Mouse (Mus musculus): ENCODE results near the gene Rpa2.
A peak's percentile ranks its signal among the peaks of the same experiment; 100 is the strongest.
"Not testable (repeated sequence)": the region's sequence is repeated elsewhere in the genome, so short reads cannot be mapped to it uniquely, and the experiment has no call there.

Rpa2 gene

GRCm38 (mm10) chr4:132762602-132763001 lies 5.5 kb upstream of the Rpa2 start:
- DNase-seq (ENCODE audit: low read depth, low spot score) = no peak

DNA sequence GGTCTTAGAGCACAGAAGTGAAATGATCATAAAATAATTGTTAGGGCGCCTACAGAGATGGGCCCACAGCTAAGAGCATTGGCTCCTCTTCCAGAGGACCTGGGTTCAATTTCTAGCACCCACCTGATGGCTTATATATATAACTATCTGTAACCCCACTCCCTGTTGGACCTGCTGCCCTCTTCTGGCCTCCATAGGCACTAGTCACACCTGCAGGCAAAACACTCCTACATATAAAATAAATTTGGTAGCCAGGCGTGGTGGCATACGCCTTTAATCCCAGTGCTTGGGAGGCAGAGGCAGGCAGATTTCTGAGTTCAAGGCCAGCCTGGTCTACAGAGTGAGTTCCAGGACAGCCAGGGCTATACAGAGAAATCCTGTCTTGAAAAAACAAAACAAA lies 5.0 kb upstream of the Rpa2 start:
- DNase-seq (ENCODE audit: low read depth, low spot score) = not testable (repeated sequence)

DNA sequence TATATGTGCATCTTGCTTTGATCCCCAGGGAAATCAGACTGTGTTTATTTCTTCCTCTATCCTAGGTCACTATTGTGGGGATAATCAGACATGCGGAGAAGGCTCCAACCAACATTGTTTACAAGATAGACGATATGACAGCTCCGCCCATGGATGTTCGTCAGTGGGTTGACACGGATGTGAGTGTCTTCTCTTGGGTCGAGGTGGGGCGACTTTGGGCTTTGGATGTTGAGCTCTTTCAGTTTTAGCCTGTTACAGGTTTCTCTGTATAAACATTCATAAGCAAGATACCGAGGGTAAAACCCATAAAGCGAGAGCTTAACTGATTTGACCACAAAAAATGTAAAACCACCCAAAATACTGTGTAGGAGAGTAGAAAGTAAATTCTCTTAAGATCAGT lies 3.6 kb downstream of the Rpa2 start:
- DNase-seq (ENCODE audit: low read depth, low spot score) = no peak

GRCm38 (mm10) chr4:132774905-132775304 lies 6.8 kb downstream of the Rpa2 start:
- no peak for DNase-seq (ENCODE audit: low read depth, low spot score)

DNA sequence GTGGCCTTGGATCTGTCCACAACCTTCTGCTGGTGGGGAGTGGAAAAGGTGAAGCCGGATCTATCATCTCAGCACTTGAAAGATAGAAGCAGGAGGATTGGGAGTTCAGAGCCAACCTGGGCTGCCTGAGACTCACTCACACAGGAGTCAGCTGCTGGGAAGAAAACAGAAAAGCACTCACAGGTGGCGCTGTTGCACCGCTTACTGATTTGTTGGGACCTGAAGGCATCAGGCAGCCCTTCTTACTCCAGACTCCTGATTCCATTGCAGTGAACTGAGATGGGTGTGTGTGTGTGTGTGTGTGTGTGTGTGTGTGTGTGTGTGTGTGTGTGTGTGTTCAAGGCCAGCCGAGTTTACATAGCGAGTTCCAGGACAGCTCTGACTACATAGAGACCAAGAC lies 8.6 kb downstream of the Rpa2 start:
- DNase-seq (ENCODE audit: low read depth, low spot score) = peak; percentile 76

- peak; percentile 89 for DNase-seq (ENCODE audit: low read depth, low spot score)
Observed at GRCm38 (mm10) chr4:132778562-132779201, 10.6 kb downstream of the Rpa2 start.

DNA sequence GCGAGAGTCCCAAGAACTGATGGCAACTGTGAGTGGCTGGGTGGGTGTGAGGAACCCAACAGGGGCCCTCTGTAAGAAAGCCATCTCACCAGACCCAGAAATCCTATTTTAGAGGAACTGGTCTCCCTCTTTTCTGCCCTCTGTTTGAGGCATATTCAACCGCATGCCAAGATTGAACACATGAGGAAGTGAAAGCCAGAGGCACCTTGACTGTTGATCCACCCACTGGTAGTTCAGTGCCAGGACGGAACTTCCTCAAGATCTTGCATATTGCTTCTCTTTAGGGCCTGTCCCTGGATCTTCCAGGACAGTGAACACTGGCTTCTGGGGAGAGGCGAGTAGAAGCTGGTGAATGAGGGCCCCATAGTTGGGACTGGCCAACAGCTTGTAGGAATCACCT lies 12.2 kb downstream of the Rpa2 start:
- peak; percentile 78 for DNase-seq (ENCODE audit: low read depth, low spot score)

DNA sequence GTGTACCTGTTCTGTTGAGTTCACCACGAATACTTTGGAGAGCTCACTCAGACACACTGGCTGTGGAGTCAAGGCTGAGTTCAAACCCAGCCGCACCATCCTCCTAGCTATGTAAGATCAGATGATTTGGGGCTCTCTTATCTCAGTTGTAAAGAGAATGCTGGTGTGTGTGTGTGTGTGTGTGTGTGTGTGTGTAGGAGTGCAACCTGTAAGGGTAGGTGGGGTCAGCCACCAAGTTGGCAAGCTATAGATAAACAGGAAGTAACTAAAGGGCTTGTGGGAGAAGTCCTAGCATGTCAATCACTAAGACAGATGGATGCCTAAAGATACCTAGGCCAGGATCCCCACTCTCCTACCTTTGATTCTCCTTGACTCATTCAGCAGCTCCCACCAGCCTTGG lies 15.6 kb downstream of the Rpa2 start:
- DNase-seq (ENCODE audit: low read depth, low spot score) = no peak

GRCm38 (mm10) chr4:132785228-132785627 lies 17.1 kb downstream of the Rpa2 start:
- DNase-seq (ENCODE audit: low read depth, low spot score) = no peak

GRCm38 (mm10) chr4:132789731-132790130 lies 21.6 kb downstream of the Rpa2 start:
- no peak for DNase-seq (ENCODE audit: low read depth, low spot score)

DNA sequence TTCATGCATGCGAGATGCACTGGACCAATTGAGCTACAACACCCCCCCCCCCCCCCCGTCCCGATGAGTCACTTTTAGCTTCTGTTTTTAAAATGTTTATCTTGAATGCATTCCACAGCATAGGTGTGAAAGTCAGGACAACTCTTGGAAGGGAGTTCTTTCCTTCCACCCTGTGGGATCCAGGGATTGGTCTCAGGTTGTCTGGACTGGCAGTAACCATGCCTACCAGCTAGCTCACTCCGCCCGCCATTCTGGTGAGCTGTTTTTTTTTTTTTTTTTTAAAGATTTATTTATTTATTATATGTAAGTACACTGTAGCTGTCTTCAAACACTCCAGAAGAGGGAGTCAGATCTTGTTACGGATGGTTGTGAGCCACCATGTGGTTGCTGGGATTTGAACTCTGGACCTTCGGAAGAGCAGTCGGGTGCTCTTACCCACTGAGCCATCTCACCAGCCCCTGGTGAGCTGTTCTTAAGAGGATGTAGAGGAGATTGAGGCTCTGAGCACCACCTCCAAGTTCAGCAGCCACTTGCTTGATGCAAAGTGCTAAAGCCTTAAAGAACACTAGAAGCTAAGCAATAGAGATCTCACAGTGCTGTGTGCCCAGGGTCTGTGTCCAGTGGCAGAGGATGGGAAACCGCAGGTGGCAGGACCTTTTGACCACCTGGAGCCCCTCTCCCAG lies 25.3 kb downstream of the Rpa2 start:
- DNase-seq (ENCODE audit: low read depth, low spot score) = not testable (repeated sequence)

DNA sequence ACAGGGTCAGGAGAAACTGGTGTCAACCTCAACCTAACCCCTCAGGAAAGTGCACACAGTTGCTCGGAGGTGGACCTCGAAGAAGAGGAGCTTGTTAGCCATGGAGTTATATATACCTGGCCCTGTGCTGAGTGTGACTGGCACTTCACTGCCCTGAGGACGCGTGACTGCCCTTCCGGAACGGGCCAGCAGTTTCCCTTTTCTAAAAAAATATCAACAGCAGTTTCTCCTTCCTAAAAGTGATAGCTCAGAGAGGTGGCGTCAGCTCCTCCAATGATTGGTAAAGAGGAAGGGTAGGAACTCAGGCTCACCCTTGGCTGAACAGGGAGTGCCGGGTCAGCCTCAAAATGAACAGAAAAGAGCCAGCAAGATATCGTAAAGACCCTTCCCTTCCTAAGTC lies 25.9 kb downstream of the Rpa2 start:
- peak; percentile 80 for DNase-seq (ENCODE audit: low read depth, low spot score)

DNA sequence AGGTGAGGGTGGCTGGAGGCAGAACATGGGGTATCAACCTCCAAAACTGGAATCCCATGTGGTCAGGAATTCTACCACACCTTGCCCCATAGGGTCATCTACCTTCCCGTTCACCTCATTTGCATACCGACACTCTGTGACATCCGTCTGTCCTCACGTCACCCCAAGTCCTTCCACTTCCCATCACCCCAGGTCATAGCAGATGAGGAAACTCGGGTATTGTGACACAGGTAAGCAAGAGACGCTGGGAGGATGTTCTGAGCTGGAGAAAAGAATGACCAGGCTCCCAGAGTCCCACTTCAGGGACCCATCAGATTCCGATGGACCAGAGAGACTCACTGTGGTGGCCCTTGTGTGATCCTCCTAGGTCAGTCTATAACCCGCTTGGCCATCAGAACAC lies 26.6 kb downstream of the Rpa2 start:
- peak; percentile 64 for DNase-seq (ENCODE audit: low read depth, low spot score)

DNA sequence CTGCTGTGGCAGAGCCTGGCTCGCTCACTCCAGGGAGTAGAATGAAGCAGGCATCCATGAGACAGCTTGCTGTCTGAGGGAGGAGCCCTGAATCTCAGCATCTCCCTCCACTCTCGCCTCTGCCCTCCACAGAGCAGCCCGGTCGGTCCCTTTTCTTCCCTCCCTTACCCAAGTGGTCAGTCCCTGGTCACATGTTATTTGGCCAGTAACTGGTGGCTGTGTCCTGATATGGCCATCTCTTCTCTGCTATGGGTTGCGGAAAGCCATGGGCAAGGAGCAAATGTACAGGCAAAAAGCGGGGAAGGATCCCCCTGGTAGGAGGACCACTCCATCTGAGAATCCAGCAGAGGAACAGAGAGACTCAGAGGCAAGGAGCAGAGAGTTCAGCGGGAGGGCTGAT lies 27.0 kb downstream of the Rpa2 start:
- no peak for DNase-seq (ENCODE audit: low read depth, low spot score)

DNA sequence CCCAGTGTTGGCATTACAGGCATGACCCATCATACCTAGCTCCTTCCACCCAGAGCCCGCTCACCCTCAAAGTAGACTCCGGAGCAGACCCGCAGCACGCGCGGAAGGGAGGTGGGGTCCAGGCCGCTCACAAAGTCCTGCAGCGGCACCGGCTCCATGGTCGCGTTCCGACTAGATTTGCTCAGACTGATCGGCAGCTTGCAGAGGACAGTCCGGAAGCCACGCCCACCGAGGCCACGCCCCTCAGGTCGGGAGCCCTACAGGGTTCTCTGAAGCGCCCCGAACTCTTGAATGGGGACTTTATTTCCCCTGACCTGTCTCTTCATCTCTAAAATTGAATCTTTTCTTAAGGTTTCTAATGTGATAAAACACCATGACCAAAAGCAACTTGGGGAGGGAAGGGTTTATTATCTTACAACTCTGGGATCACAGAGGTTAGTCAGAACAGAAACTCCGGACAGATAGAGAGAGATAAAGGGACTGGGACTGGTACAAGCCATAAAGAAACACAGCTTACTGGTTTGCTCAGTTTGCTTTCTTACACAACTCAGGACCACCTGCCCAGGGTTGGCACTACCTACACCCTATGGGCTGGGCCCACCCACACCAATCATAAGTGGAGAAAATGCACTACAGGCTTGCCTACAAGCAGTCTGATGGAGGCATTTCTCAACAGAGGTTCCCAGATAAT lies 28.2 kb downstream of the Rpa2 start, which contains the start of gene Themis2:
Gene Themis2, minus strand, starts transcription at position 192 of the 691 bp plus-strand sequence.
- DNase-seq (ENCODE audit: low read depth, low spot score) = peak; percentile 90

DNA sequence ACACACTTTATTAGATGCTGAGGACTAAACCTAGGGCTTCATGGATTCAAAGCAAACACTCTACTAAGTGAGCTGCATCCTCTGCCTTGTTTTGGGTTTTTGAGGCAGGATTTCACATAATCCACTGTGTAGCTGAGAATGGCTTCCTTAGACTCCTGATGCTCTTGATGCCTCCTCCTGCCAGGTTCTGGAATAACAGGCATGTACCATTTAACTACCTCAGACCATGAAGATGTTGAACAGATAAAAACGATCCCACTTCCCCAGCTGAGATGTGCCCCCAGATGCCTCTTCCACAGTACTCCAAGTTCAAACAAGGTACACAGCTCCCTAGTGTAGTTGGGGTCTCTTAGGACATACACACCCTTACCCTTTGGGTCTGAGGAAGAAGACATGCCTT lies 29.3 kb downstream of the Rpa2 start:
- DNase-seq (ENCODE audit: low read depth, low spot score) = no peak

DNA sequence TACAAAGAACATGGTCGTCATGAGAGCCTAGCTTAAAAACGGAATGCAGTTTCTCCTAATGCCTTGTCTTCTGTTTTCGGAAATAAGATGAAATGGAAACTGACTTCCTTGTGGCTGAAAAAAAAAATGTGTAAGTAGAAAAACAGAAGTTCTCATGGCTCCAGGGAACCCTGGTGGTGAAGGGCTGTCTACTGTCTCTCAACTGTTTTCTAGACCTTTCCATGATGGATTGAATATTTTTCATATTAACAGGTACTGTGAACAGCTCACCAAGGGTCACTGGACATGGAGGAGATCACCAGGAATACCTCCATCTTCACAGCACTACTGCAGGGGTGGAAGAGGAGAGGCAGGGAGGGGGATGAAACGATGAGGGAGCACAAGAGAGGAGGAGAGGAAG lies 29.9 kb downstream of the Rpa2 start:
- no peak for DNase-seq (ENCODE audit: low read depth, low spot score)

GRCm38 (mm10) chr4:132798666-132799065 lies 30.5 kb downstream of the Rpa2 start:
- not testable (repeated sequence) for DNase-seq (ENCODE audit: low read depth, low spot score)

DNA sequence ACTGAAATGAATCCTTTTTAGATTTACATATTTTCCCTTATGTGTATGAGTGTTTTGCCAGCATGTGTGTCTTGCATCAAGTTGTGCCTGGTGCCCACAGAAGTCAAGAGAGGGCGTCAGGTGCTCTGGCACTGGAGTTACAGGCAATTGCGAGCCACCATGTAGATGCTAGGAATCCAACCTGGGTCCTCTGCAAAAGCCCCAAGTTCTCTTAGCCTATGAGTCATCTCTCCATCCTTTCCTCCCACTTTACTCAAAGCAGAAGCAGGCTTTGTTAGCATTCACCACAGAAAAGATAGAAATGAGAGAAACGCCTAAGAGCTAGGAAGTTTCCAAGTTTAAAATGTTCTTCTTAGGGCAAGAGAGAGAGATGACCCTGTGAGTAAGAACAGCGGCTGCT lies 31.7 kb downstream of the Rpa2 start:
- no peak for DNase-seq (ENCODE audit: low read depth, low spot score)

DNA sequence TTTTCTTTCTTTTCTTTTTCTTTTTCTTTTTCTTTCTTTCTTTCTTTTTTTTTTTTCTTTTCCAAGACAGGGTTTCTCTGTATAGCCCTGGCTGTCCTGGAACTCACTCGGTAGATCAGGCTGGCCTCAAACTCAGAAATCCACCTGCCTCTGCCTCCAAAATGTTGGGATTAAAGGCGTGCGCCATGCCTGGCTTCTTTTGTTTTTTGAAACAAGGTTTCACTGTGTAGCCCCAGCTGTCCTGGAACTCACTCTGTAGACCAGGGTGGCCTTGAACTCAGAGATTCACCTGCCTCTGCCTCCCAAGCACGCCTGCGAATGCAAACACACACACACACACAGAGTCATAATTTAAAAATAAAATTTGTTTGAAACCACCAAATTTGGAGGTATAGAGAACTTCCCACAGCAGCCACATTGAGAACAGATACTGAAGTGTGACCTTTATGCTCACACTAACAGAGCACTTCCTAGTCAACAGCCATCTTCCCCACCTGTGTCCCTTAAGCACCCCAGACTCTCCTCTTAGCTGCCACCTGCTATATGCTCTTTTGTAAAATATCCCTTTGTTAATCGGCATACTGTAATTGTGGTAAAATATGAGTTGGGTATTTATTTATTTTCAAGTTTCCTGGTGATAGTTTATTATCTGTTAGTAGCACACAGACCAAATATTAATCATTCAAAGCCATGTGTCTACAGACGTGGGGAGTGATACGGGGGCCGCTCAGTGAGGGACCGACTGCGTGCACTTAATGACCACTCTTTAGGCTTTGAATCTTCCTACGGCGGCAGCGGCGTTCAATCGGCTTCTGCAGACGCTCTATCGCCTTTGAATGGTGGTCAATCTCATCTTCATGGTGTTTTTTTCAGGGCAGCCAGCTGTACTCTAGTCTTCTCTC lies 33.3 kb downstream of the Rpa2 start:
- peak; percentile 72 for DNase-seq (ENCODE audit: low read depth, low spot score)

- DNase-seq (ENCODE audit: low read depth, low spot score) = peak; percentile 83
Observed at GRCm38 (mm10) chr4:132802171-132802637, 34.1 kb downstream of the Rpa2 start.

DNA sequence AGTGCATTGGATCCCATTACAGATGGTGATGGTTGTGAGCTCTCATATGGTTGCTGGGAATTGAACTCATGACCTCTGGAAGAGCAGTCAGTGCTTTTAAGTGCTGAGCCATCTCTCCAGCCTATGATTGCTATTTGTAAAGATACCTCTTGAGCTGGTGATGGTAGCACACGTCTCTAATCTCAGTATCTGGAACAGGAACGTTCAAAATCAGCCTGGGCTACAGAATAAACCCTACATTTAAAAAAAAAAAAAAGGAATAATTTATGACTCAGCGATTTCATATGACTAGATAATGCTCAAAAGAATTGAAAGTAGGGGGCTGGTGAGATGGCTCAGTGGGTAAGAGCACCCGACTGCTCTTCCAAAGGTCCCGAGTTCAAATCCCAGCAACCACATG lies 35.1 kb downstream of the Rpa2 start:
- DNase-seq (ENCODE audit: low read depth, low spot score) = no peak
